In genomic region chr2:170286773-170287172, GRCm38 (mm10) we compare ENCODE assay signal across 9 mouse cellular contexts.
DNase-seq lines count a peak whose midpoint lies in the region; ATAC-seq and TF ChIP-seq lines count a peak whose summit lies in the region.
"Had no signal": no experiment of that assay in that cellular context is flagged by ENCODE, and none has a peak within 500 bp of the region (broad histone marks: within the 10 kb centered on the region; RNA-seq: fewer than 3 reads in every experiment).

No protein-coding gene starts in this region.

- H3K4me2 ChIP-seq in heart, embryonic 11.5 days, result peak overlapping the region; percentile 74
- H3K4me2 ChIP-seq in hindbrain, embryonic 14.5 days (replicated peaks), result peak overlapping the region; percentile 71
- peak overlapping the region; percentile 75 for H3K4me2 ChIP-seq in midbrain, embryonic 13.5 days (replicated peaks)

- no peak overlapping the region for H3K27ac ChIP-seq in heart, embryonic 11.5 days (ENCODE audit: low read depth, low read length)
- peak overlapping the region; percentile 83 for H3K27ac ChIP-seq in hindbrain, embryonic 14.5 days
- H3K27ac ChIP-seq in midbrain, embryonic 13.5 days, result peak overlapping the region; percentile 76

- TF ChIP-seq POLR2A in brain, embryonic 14.5 days (IDR thresholded peaks at IDR 0.05; ENCODE audit: borderline replicate concordance, extremely low read depth, insufficient read depth, insufficient read length, poor library complexity, severe bottlenecking), result no peak

- 2% methylated on average over 8 of the region's 8 CpGs for WGBS in heart, embryonic 11.5 days (ENCODE audit: insufficient replicate concordance)
- 4% methylated on average over 8 of the region's 8 CpGs for WGBS in hindbrain, embryonic 14.5 days
- WGBS in midbrain, embryonic 13.5 days, result 4% methylated on average over 8 of the region's 8 CpGs

- peak overlapping the region; percentile 48; the same call in 1 of the 2 replicates for H3K9ac ChIP-seq in heart, embryonic 11.5 days (ENCODE audit: low read depth, low read length)
- no peak overlapping the region; the same call in 1 of the 2 replicates for H3K9ac ChIP-seq in hindbrain, embryonic 14.5 days
- no peak overlapping the region for H3K9ac ChIP-seq in midbrain, embryonic 13.5 days (replicated peaks)

- H3K36me3 ChIP-seq in heart, embryonic 11.5 days (ENCODE audit: control insufficient read depth, insufficient read depth, low read length), result no peaks in the 10 kb centered on the region
- no peaks in the 10 kb centered on the region for H3K36me3 ChIP-seq in hindbrain, embryonic 14.5 days (replicated peaks; ENCODE audit: control insufficient read depth, insufficient read depth)
- H3K36me3 ChIP-seq in midbrain, embryonic 13.5 days, result no peaks in the 10 kb centered on the region

- H3K4me3 ChIP-seq in heart, embryonic 11.5 days (ENCODE audit: low read depth, low read length), result peak overlapping the region; percentile 43
- 0 out of 2 replicates have a peak overlapping the region, but pooled peaks have one; percentile 31 for H3K4me3 ChIP-seq in hindbrain, embryonic 14.5 days (replicated peaks; ENCODE audit: low read length)
- peak overlapping the region; percentile 37; the same call in 1 of the 2 replicates for H3K4me3 ChIP-seq in midbrain, embryonic 13.5 days (replicated peaks)

- DNase-seq in heart, postnatal 14 days, result no peak
- DNase-seq in brain, embryonic 14.5 days (ENCODE audit: low read depth), result peak; percentile 81
- DNase-seq in hindbrain, embryonic 14.5 days (ENCODE audit: low spot score), result peak; percentile 44
- no peak for DNase-seq in cerebellum, adult 8-10 months
- no peak for DNase-seq in left cerebral cortex, adult 11 months (ENCODE audit: low spot score)
- no peak for DNase-seq in natural killer cell, adult 2 months (ENCODE audit: low spot score in 2 of 2)
- DNase-seq: B cell, adult 2 months had no signal

- ATAC-seq in heart, embryonic 11.5 days (replicated peaks; ENCODE audit: insufficient number of reproducible peaks, low FRiP score, low TSS enrichment), result no peak
- no peak; the same call in 1 of the 2 replicates for ATAC-seq in hindbrain, embryonic 14.5 days (ENCODE audit: low FRiP score)
- ATAC-seq in midbrain, embryonic 13.5 days, result no peak

- H3K27me3 ChIP-seq in heart, embryonic 11.5 days (ENCODE audit: control insufficient read depth, insufficient read depth, low read length), result no peaks in the 10 kb centered on the region
- peaks cover 11% of the 10 kb centered on the region; the same call in 1 of the 2 replicates for H3K27me3 ChIP-seq in hindbrain, embryonic 14.5 days (ENCODE audit: control insufficient read depth, insufficient read depth, low read length)
- peaks cover 7% of the 10 kb centered on the region; the same call in 1 of the 2 replicates for H3K27me3 ChIP-seq in midbrain, embryonic 13.5 days

- H3K4me1 ChIP-seq in heart, embryonic 11.5 days (ENCODE audit: control insufficient read depth, insufficient read depth, low read length), result peaks cover 10% of the 10 kb centered on the region
- peaks cover 21% of the 10 kb centered on the region for H3K4me1 ChIP-seq in hindbrain, embryonic 14.5 days (replicated peaks; ENCODE audit: control insufficient read depth, insufficient read depth, low read length)
- peaks cover 29% of the 10 kb centered on the region for H3K4me1 ChIP-seq in midbrain, embryonic 13.5 days (replicated peaks)

- H3K9me3 ChIP-seq in heart, embryonic 11.5 days (replicated peaks; ENCODE audit: control insufficient read depth, low read length), result no peaks in the 10 kb centered on the region
- no peaks in the 10 kb centered on the region for H3K9me3 ChIP-seq in hindbrain, embryonic 14.5 days (ENCODE audit: control insufficient read depth, low read length)
- no peaks in the 10 kb centered on the region for H3K9me3 ChIP-seq in midbrain, embryonic 13.5 days

- TF ChIP-seq CTCF in brain, embryonic 14.5 days (IDR thresholded peaks at IDR 0.05; ENCODE audit: borderline replicate concordance, extremely low read depth, insufficient read depth, insufficient read length), result no peak

- intact Hi-C loops in heart, postnatal 14 days (cut with DNase I), result no loop called here

Comparison
In these comparisons a context has a peak if more than half of its experiments do, and no peak if none do; other contexts are left out.
1. DNase-seq: peak in brain, embryonic 14.5 days (single experiment) and hindbrain, embryonic 14.5 days (single experiment); none in heart, postnatal 14 days (0 of 2), cerebellum, adult 8-10 months (single experiment), left cerebral cortex, adult 11 months (single experiment) and natural killer cell, adult 2 months (0 of 2).
2. Peak in every context shown above with its lines, with median percentiles within 50 percentile points of each other: H3K4me2 ChIP-seq and H3K4me3 ChIP-seq.